Mouse (Mus musculus) embryonic facial prominence, embryonic 15.5 days (tissue): ENCODE data around the gene Cryga. TPM values are rescaled to one million over a fixed set of nuclear protein-coding genes. Genes with fewer than 3 reads are reported as not detected.

Source experiments
- polyA plus RNA-seq: library from polyadenylated mRNA; unstranded; fragments of >200 nt; fragmentation: Nextera tagmentation; extraction: Ambion mirVana; gene quantifications from 2 replicates; pipeline ENCODE4 v1.2.1, GENCODE M21; 2015

The Cryga gene
- polyA plus RNA-seq, 1 experiment from 2014 or later: 5.7 TPM

Other genes starting within 250 kb of the Cryga start
- gene Plekhm3, start 146.5 kb downstream of the Cryga start, polyA plus RNA-seq: 6.8 and 7.6 TPM in 2 replicates
- gene Akr1cl, start 70.6 kb downstream of the Cryga start, polyA plus RNA-seq: 0.09 TPM in 1 of 2 replicates, not detected in the other
- gene Cryge, start 52.2 kb downstream of the Cryga start, polyA plus RNA-seq: 1.8 and 2.4 TPM in 2 replicates
- gene Crygd, start 39.9 kb downstream of the Cryga start, polyA plus RNA-seq: 1.9 and 2.0 TPM in 2 replicates
- 1.8 and 1.9 TPM in 2 replicates for gene Crygc, start 29.7 kb downstream of the Cryga start, polyA plus RNA-seq
- 2.7 and 4.1 TPM in 2 replicates for gene Crygb, start 21.1 kb downstream of the Cryga start, polyA plus RNA-seq
- not detected in 2 replicates for gene Gm28845, start 16.2 kb upstream of the Cryga start, polyA plus RNA-seq
- gene D630023F18Rik, start 19.8 kb upstream of the Cryga start, polyA plus RNA-seq: 0.27 and 0.33 TPM in 2 replicates
- gene Idh1, start 83.1 kb upstream of the Cryga start, polyA plus RNA-seq: 125 and 126 TPM in 2 replicates
- gene Pikfyve, start 83.3 kb upstream of the Cryga start, polyA plus RNA-seq: 10.7 and 10.9 TPM in 2 replicates
- 0.17 and 0.24 TPM in 2 replicates for gene Pth2r, start 178.7 kb upstream of the Cryga start, polyA plus RNA-seq